Mouse (Mus musculus): ENCODE data around the gene Mchr1.

DNA sequence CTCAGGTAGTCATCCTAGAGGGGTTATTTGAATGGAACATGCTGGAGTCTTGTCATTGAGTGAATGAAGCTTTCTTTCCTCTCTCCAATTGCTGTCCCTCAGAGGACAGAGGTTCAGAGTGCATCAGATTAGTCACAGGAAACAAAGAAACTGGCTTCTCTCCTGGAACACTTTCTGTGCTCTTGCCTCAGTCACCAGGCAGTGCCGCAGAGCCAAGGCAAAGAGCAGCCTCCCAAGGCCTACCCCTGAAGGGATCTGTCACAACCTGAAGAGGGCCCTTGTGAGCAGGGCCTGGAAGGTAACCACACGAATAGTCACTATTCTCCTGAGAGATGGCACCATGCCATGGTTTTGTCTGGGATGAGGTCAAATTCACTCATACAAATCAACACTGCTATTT is 18.3 kb downstream of the Mchr1 start:
- TF ChIP-seq CTCF (IDR thresholded peaks at IDR 0.05) (peak; percentile 42), EP300 (IDR thresholded peaks at IDR 0.05) (no peak)

All from lung, postnatal 0 days (tissue).